Mouse (Mus musculus): ENCODE results near the gene Fam83g. TPM values are rescaled to one million over a fixed set of nuclear protein-coding genes. Genes with fewer than 3 reads are reported as not detected.
"Not testable (repeated sequence)": the region's sequence is repeated elsewhere in the genome, so short reads cannot be mapped to it uniquely, and the experiment has no call there.

Gene Fam83g
- polyA plus RNA-seq, 1 experiment = not detected

DNA sequence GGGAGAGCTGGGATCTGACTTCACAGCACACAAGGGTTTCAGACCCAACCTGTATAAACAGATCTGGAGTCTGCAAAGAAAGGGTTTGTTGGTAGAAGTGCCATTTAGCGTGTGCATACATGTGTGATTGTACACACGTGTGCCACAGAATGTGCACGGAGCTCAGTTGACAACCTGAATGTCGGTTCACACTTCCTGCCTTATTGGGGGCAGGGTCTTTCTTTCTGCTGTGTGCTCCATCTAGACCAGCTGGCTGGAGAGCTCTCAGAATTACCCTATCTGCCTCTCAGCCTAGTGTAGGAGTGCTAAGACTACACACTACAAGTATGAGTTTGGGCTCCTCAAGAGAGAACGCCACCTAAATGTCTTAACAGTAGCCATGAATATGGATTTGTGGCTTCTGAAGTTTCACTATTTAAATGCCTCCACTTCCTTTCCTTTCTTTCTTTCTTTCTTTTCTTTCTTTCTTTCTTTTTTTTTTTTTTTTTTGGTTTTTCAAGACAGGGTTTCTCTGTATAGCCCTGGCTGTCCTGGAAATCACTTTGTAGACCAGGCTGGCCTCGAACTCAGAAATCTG is 44.2 kb upstream of the Fam83g start:
- Histone ChIP-seq H3K79me2 (ENCODE audit: control insufficient read depth, insufficient read depth) (no peaks in the 10 kb centered on the region), H3K36me3 (ENCODE audit: control insufficient read depth, insufficient read depth) (no peaks in the 10 kb centered on the region), H3K4me3 (ENCODE audit: insufficient read depth, poor library complexity, severe bottlenecking) (no peak overlapping the region), H3K27me3 (ENCODE audit: control insufficient read depth, insufficient read depth, insufficient read length) (no peaks in the 10 kb centered on the region), H3K79me3 (ENCODE audit: low read depth) (no peaks in the 10 kb centered on the region), H3ac (ENCODE audit: control insufficient read depth, insufficient read length, low read depth) (no peak overlapping the region)
- TF ChIP-seq CTCF (IDR thresholded peaks at IDR 0.05; ENCODE audit: control insufficient read depth, insufficient read depth, insufficient read length) = no peak
- TF ChIP-seq MYOD1 (IDR thresholded peaks at IDR 0.05; ENCODE audit: control insufficient read depth, insufficient read length, low read depth) = no peak
- TF ChIP-seq MAX (IDR thresholded peaks at IDR 0.05) = no peak
- no peak for TF ChIP-seq MYOG (IDR thresholded peaks at IDR 0.05; ENCODE audit: control insufficient read depth, extremely low read depth, insufficient read length)
- no peak for TF ChIP-seq CEBPB (IDR thresholded peaks at IDR 0.05; ENCODE audit: low read depth)
- TF ChIP-seq FOSL1 (IDR thresholded peaks at IDR 0.05; ENCODE audit: insufficient read depth, low read length, poor library complexity, severe bottlenecking) = no peak
- no peak for TF ChIP-seq USF1 (IDR thresholded peaks at IDR 0.05; ENCODE audit: low read depth)

DNA sequence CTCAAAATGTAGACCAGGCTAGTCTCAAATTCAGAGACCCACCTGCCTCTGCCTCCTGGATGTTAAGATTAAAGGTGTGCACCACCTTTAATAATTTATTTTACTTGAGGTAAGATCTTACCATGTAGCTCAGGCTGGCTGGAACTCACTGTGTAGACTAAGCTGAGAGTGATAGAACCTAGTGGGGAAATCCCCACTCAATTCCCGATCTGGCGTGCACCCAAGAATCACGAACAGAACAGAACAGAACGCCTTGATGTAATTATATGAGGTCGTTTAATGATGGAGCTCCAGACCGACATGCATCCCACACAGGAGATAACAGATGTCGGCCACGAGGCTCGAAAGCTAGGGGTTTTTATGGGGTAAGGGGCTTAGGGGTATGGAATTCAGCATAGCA is 43.3 kb upstream of the Fam83g start:
- not testable (repeated sequence) for H3K4me3 ChIP-seq (ENCODE audit: insufficient read depth, poor library complexity, severe bottlenecking); H3K79me3 ChIP-seq (ENCODE audit: low read depth); H3K79me2 ChIP-seq (ENCODE audit: control insufficient read depth, insufficient read depth); H3K36me3 ChIP-seq (ENCODE audit: control insufficient read depth, insufficient read depth); H3K27me3 ChIP-seq (ENCODE audit: control insufficient read depth, insufficient read depth, insufficient read length); H3ac ChIP-seq (ENCODE audit: control insufficient read depth, insufficient read length, low read depth)

DNA sequence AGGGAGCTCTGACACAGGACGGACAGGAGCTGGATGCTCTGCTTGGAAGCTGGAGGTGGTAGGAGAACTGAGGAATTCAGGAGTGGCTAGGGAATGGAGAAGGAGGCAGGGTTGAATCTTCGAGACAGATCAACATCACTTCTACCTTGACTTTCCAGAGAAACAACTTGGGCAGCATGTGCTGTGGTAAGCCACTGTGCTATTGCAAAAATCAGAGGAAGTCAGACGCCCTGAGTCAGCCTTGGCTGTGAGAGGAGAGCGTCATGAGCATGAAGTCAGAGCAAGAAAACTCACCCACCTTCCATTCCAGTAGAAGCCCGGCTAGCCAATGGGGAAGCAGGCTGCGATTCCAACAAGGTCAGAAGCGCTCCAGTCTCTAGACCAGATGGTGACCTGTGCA is 41.8 kb upstream of the Fam83g start:
- TF ChIP-seq CEBPB (IDR thresholded peaks at IDR 0.05; ENCODE audit: low read depth) = peak; percentile 34
- no peak for TF ChIP-seq CTCF (IDR thresholded peaks at IDR 0.05; ENCODE audit: control insufficient read depth, insufficient read depth, insufficient read length)
- Histone ChIP-seq H3K4me3 (ENCODE audit: insufficient read depth, poor library complexity, severe bottlenecking) (no peak overlapping the region), H3ac (ENCODE audit: control insufficient read depth, insufficient read length, low read depth) (no peak overlapping the region), H3K36me3 (ENCODE audit: control insufficient read depth, insufficient read depth) (no peaks in the 10 kb centered on the region), H3K79me3 (ENCODE audit: low read depth) (no peaks in the 10 kb centered on the region), H3K79me2 (ENCODE audit: control insufficient read depth, insufficient read depth) (no peaks in the 10 kb centered on the region), H3K27me3 (ENCODE audit: control insufficient read depth, insufficient read depth, insufficient read length) (no peaks in the 10 kb centered on the region)

DNA sequence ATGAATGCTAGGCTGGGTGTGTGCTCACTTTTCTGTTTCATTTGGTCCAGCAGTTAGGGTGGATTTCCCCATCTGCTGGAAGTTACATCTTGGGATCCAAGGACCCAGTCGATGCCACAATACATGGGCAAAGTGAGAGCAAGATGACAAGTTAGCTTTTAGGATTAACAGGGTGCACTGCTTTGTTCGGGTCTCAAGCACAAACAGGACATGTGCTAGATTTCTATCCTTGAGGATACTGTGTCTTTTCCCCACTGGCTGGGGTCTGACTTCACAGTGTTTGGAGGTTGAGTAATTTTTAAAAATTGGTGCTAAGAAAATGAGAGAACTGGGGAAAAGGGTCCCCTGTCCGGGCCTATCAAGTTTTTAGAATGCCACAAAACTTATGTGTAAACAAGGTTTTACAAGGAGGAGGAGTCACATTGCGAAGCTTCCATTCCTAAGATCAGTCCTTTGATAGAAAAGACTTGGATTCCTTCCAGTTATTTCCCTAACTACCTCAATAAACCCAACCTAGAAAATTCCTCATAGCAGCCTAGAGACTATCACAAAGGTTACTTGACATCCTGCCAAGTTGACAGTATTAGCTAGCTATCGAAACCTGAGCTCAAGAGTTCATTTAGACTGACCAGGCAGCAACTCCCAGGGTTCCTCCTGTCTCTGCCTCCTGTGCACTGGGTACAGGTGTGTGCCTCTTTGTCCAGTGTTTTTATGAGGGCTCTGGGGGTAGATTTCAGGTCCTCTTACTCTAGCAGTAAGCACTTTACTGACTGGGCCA is 40.5 kb upstream of the Fam83g start:
- no peak for TF ChIP-seq USF1 (IDR thresholded peaks at IDR 0.05; ENCODE audit: low read depth)
- TF ChIP-seq CEBPB (IDR thresholded peaks at IDR 0.05; ENCODE audit: low read depth) = no peak
- no peak for TF ChIP-seq MYOG (IDR thresholded peaks at IDR 0.05; ENCODE audit: control insufficient read depth, extremely low read depth, insufficient read length)
- TF ChIP-seq FOSL1 (IDR thresholded peaks at IDR 0.05; ENCODE audit: insufficient read depth, low read length, poor library complexity, severe bottlenecking) = no peak
- TF ChIP-seq MYOD1 (IDR thresholded peaks at IDR 0.05; ENCODE audit: control insufficient read depth, insufficient read length, low read depth) = no peak
- no peak for TF ChIP-seq CTCF (IDR thresholded peaks at IDR 0.05; ENCODE audit: control insufficient read depth, insufficient read depth, insufficient read length)
- TF ChIP-seq MAX (IDR thresholded peaks at IDR 0.05) = no peak
- Histone ChIP-seq H3K79me2 (ENCODE audit: control insufficient read depth, insufficient read depth) (no peaks in the 10 kb centered on the region), H3K27me3 (ENCODE audit: control insufficient read depth, insufficient read depth, insufficient read length) (no peaks in the 10 kb centered on the region), H3K36me3 (ENCODE audit: control insufficient read depth, insufficient read depth) (no peaks in the 10 kb centered on the region), H3K79me3 (ENCODE audit: low read depth) (no peaks in the 10 kb centered on the region), H3K4me3 (ENCODE audit: insufficient read depth, poor library complexity, severe bottlenecking) (no peak overlapping the region), H3ac (ENCODE audit: control insufficient read depth, insufficient read length, low read depth) (no peak overlapping the region)

DNA sequence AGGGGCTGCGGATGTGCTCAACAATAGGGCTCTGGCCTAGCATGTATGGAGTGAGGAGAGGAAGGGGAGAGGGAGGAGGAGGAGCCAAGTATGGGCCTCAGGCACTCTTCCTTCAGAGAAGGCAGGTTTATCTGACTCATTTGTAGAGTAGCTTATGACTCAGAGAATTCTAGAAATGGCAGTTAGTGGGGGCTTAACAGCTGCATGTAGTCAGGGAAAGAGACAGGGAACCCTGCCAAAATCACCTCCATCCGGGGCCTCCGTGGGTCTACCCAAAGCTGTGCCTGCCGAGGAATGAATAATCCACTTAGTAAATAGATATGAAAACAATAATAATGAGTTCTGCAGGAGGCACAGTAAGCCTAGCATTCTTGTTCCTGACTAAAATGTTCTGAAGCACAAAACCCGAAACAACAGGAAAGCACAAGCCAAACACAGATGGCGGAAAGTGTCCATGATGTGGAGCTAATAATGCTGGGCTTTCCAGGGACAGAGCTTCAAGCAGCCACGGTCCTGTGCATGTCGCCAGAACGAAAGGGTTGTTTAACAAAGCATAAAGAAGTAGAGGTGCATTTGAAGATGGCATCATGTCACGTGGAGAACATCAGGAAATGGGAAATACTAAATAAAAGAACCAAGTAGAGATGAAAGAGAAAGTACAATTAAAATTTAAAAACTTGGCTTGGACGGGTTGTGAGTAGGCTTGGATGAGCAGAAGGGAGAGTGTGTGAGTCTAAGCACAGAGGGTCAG is 39.1 kb upstream of the Fam83g start:
- Histone ChIP-seq H3K79me3 (ENCODE audit: low read depth) (no peaks in the 10 kb centered on the region), H3ac (ENCODE audit: control insufficient read depth, insufficient read length, low read depth) (no peak overlapping the region), H3K79me2 (ENCODE audit: control insufficient read depth, insufficient read depth) (no peaks in the 10 kb centered on the region), H3K4me3 (ENCODE audit: insufficient read depth, poor library complexity, severe bottlenecking) (no peak overlapping the region), H3K36me3 (ENCODE audit: control insufficient read depth, insufficient read depth) (no peaks in the 10 kb centered on the region), H3K27me3 (ENCODE audit: control insufficient read depth, insufficient read depth, insufficient read length) (no peaks in the 10 kb centered on the region)
- TF ChIP-seq USF1 (IDR thresholded peaks at IDR 0.05; ENCODE audit: low read depth) (peak; percentile 66), CTCF (IDR thresholded peaks at IDR 0.05; ENCODE audit: control insufficient read depth, insufficient read depth, insufficient read length) (no peak), MYOD1 (IDR thresholded peaks at IDR 0.05; ENCODE audit: control insufficient read depth, insufficient read length, low read depth) (peak; percentile 82), FOSL1 (IDR thresholded peaks at IDR 0.05; ENCODE audit: insufficient read depth, low read length, poor library complexity, severe bottlenecking) (peak; percentile 64), CEBPB (IDR thresholded peaks at IDR 0.05; ENCODE audit: low read depth) (no peak), MAX (IDR thresholded peaks at IDR 0.05) (peak; percentile 40), MYOG (IDR thresholded peaks at IDR 0.05; ENCODE audit: control insufficient read depth, extremely low read depth, insufficient read length) (no peak)

Measured in C2C12 (cell line).